Mouse (Mus musculus): ENCODE measurements around the gene Fam185a. TPM values are rescaled to one million over a fixed set of nuclear protein-coding genes. Genes with fewer than 3 reads are reported as not detected.
A peak's percentile ranks its signal among the peaks of the same experiment; 100 is the strongest.

The Fam185a gene
- polyA plus RNA-seq, 1 experiment from 2014 or later: 5.7 TPM

DNA sequence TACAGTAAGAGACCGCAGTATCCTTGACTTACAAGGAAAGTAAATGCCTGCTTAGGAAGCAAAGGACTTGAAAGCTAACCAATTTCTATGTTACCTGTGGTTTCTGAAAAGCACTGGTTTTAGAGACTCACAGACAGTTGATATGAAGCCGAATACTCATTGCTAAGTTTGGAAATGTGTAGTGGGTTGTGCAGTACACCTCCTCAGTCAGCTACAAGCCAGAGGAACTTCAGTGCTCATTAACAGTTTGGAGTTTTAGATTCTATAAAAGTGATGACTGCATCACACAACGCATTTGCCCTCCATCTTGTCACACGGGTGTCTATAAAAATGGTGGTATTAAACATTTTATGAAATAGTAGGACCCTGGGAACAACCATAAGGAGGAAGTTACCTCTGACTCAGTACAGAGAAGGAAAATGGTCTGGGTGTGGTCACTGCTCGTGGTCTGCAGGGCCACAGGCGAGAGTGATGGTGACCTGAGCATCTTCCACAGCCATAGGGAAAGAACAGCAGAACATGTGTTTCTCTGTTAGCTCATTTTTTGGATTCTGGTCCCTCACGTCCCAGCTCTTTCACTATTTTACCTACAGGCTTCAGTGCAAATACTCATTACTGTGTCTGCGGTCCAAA, 60.6 kb downstream of the Fam185a start:
- H3K4me2 ChIP-seq: no peak overlapping the region
- WGBS: 91% methylated on average over 8 of the region's 8 CpGs
- no peak for TF ChIP-seq CTCF (IDR thresholded peaks at IDR 0.05; ENCODE audit: low read depth)
- H3K27me3 ChIP-seq (ENCODE audit: insufficient read depth, low read length): no peaks in the 10 kb centered on the region
- no peak for DNase-seq
- no peak overlapping the region for H3K4me3 ChIP-seq (ENCODE audit: low read depth, low read length)
- no peak overlapping the region for H3K27ac ChIP-seq (ENCODE audit: low read depth)
- H3K36me3 ChIP-seq (ENCODE audit: insufficient read depth): 0 out of 2 replicates have a peak, but pooled peaks cover 3% of the 10 kb centered on the region
- H3K9me3 ChIP-seq (ENCODE audit: low read depth, low read length): no peaks in the 10 kb centered on the region
- H3K4me1 ChIP-seq (ENCODE audit: insufficient read depth): no peaks in the 10 kb centered on the region
- no peak for ATAC-seq (ENCODE audit: insufficient read depth)
- no peak overlapping the region for H3K9ac ChIP-seq

DNA sequence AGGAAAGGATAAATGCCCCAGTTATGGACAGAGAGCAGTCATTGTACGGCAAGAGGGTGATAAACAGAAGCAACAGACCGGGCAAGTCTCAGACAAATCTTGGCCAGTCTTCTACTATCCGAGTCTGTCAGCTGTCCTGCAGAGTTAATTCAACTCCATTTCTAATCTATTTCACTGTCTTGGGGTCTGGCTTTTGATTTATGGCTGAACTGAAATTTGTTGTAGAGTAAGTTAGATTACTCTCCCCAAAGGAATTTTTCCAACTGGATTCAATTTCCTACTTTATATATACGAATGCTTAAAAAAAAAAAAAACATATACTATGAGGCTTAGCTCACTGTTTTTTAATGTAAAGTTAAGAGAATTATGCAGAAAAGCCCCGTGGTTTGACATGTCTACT, 62.0 kb downstream of the Fam185a start:
- H3K4me2 ChIP-seq: no peak overlapping the region
- no peaks in the 10 kb centered on the region for H3K4me1 ChIP-seq (ENCODE audit: insufficient read depth)
- no peak overlapping the region for H3K4me3 ChIP-seq (ENCODE audit: low read depth, low read length)
- no peaks in the 10 kb centered on the region for H3K27me3 ChIP-seq (ENCODE audit: insufficient read depth, low read length)
- no peak overlapping the region for H3K27ac ChIP-seq (ENCODE audit: low read depth)
- no peaks in the 10 kb centered on the region for H3K9me3 ChIP-seq (ENCODE audit: low read depth, low read length)
- H3K36me3 ChIP-seq (ENCODE audit: insufficient read depth): no peaks in the 10 kb centered on the region
- H3K9ac ChIP-seq: no peak overlapping the region
- WGBS: 45% methylated on average over 5 of the region's 5 CpGs
- TF ChIP-seq CTCF (IDR thresholded peaks at IDR 0.05; ENCODE audit: low read depth): no peak
- DNase-seq (no peak), ATAC-seq (ENCODE audit: insufficient read depth) (no peak)

DNA sequence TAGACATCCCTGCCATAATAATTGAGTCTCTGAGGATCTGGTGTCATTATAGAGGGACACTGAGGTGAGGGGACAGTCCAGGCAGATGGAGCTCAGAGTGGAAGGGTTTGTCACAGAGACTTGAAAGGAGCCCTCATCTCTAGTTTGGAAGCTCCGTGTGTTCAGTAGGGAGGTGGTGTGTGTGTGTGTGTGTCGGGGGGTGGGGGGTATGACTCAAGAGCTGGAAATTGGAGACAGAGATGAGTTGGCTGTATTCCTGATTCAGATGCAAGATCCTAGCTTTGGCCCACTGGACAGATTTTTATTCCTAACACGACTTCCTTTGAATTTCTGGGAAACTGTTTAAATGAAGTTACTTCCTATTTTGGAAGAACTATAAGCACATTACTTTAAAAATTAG, 62.5 kb downstream of the Fam185a start:
- H3K9me3 ChIP-seq (ENCODE audit: low read depth, low read length): no peaks in the 10 kb centered on the region
- no peak overlapping the region for H3K27ac ChIP-seq (ENCODE audit: low read depth)
- H3K4me1 ChIP-seq (ENCODE audit: insufficient read depth): no peaks in the 10 kb centered on the region
- H3K36me3 ChIP-seq (ENCODE audit: insufficient read depth): no peaks in the 10 kb centered on the region
- no peak overlapping the region for H3K9ac ChIP-seq
- no peak overlapping the region for H3K4me2 ChIP-seq
- no peak overlapping the region for H3K4me3 ChIP-seq (ENCODE audit: low read depth, low read length)
- DNase-seq: no peak
- WGBS: 54% methylated on average over 3 of the region's 3 CpGs
- ATAC-seq (ENCODE audit: insufficient read depth): no peak
- no peaks in the 10 kb centered on the region for H3K27me3 ChIP-seq (ENCODE audit: insufficient read depth, low read length)
- TF ChIP-seq CTCF (IDR thresholded peaks at IDR 0.05; ENCODE audit: low read depth): no peak

DNA sequence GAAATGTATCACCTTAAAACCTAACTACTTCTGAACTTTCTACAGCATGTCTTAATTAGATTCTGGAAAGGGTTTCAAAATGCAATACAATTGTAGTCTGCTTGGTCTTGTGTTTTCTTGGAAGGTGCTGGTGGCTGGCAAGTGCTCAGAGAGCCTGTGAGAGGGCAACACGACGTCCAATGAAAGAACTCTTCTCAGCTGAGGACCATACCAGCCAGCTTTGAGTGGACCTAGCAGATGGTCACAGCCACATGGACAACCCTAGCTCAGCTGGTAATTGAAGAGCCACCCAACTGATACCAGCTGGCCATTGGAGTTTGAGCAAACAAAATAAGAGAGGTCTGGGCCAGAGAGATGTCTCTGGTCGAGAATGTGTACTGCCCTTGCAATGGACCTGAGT, 63.0 kb downstream of the Fam185a start:
- Histone ChIP-seq H3K36me3 (ENCODE audit: insufficient read depth) (no peaks in the 10 kb centered on the region), H3K27ac (ENCODE audit: low read depth) (no peak overlapping the region), H3K9me3 (ENCODE audit: low read depth, low read length) (no peaks in the 10 kb centered on the region), H3K4me2 (no peak overlapping the region), H3K27me3 (ENCODE audit: insufficient read depth, low read length) (no peaks in the 10 kb centered on the region), H3K4me3 (ENCODE audit: low read depth, low read length) (no peak overlapping the region), H3K9ac (no peak overlapping the region), H3K4me1 (ENCODE audit: insufficient read depth) (no peaks in the 10 kb centered on the region)
- TF ChIP-seq CTCF (IDR thresholded peaks at IDR 0.05; ENCODE audit: low read depth): no peak
- DNase-seq: no peak
- 78% methylated on average over 3 of the region's 3 CpGs for WGBS
- no peak for ATAC-seq (ENCODE audit: insufficient read depth)

DNA sequence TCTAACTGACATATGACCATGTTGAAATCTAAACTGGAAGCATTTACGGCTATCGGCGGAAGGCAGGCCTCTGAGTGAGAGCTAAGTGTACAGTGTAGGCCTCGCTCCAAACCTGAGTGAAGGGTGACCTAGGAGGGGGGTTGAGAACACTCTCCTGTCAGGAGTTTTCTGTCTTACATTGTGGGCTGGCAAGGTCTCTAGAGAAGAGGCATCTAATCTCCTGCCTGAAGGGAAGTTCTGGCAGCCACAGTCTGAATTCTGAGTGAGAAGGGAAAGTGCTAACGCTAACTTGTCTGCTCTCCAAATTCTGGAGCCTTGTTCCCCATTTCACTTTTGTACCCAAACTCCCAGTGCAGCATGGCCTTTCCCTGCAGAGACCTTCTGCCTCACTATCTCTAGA, 63.7 kb downstream of the Fam185a start:
- no peaks in the 10 kb centered on the region for H3K9me3 ChIP-seq (ENCODE audit: low read depth, low read length)
- H3K27ac ChIP-seq (ENCODE audit: low read depth): peak overlapping the region; percentile 20; the same call in 1 of the 2 replicates
- H3K4me3 ChIP-seq (ENCODE audit: low read depth, low read length): no peak overlapping the region
- TF ChIP-seq CTCF (IDR thresholded peaks at IDR 0.05; ENCODE audit: low read depth): no peak
- no peaks in the 10 kb centered on the region for H3K36me3 ChIP-seq (ENCODE audit: insufficient read depth)
- ATAC-seq (ENCODE audit: insufficient read depth): no peak; the same call in 1 of the 2 replicates
- H3K4me2 ChIP-seq: no peak overlapping the region
- H3K9ac ChIP-seq: no peak overlapping the region
- DNase-seq: no peak
- 77% methylated on average over 5 of the region's 5 CpGs for WGBS
- H3K27me3 ChIP-seq (ENCODE audit: insufficient read depth, low read length): no peaks in the 10 kb centered on the region
- no peaks in the 10 kb centered on the region for H3K4me1 ChIP-seq (ENCODE audit: insufficient read depth)

DNA sequence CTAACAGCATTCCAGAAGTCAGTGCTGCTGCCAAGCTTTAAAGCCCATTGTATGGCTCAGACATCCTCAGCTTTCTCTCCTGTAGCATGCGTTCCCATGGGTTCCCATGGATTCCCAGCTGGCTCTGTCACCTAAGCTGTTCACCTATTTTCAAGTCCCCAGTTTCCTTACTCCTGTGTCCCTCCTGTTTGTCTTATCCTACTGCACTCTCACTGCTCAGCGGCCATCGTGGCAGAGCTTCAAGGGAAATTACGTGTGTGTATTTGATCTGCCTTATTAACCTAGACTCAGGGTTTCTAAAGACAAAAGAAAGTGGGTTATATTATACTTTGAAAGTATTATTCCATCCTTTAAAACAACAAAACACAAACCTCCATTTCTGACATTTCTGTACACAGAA, 64.4 kb downstream of the Fam185a start:
- H3K27me3 ChIP-seq (ENCODE audit: insufficient read depth, low read length): no peaks in the 10 kb centered on the region
- no peaks in the 10 kb centered on the region for H3K9me3 ChIP-seq (ENCODE audit: low read depth, low read length)
- no peak for TF ChIP-seq CTCF (IDR thresholded peaks at IDR 0.05; ENCODE audit: low read depth)
- H3K4me2 ChIP-seq: no peak overlapping the region
- H3K27ac ChIP-seq (ENCODE audit: low read depth): no peak overlapping the region
- ATAC-seq (ENCODE audit: insufficient read depth) (no peak), DNase-seq (peak; percentile 34)
- no peak overlapping the region for H3K4me3 ChIP-seq (ENCODE audit: low read depth, low read length)
- H3K36me3 ChIP-seq (ENCODE audit: insufficient read depth): no peaks in the 10 kb centered on the region
- H3K9ac ChIP-seq: no peak overlapping the region
- 64% methylated on average over 4 of the region's 4 CpGs for WGBS
- no peaks in the 10 kb centered on the region for H3K4me1 ChIP-seq (ENCODE audit: insufficient read depth)

DNA sequence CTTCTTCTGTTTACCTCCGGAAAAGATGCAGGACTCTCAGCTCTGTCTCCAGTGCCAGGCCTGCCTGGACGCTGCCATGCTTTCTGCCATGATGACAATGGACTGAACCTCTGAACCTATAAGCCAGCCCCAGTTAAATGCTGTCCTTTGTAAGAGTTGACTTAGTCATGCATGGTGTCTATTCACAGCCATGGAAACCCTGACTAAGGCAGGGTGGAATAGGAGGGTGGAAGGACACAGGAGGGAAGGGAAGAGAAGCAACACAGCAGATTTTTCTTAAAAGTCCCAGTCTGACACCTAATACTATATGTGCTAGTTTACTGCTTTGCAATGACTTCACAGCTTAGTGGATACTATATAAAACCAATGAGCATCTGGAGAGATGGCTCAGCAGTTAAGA, 66.7 kb downstream of the Fam185a start:
- no peak for ATAC-seq (ENCODE audit: insufficient read depth)
- 85% methylated on average over 2 of the region's 2 CpGs for WGBS

More for the DNA sequence above, 66.7 kb downstream of the Fam185a start:
- no peak overlapping the region for H3K9ac ChIP-seq
- no peaks in the 10 kb centered on the region for H3K27me3 ChIP-seq (ENCODE audit: insufficient read depth, low read length)
- no peak for DNase-seq
- no peaks in the 10 kb centered on the region for H3K36me3 ChIP-seq (ENCODE audit: insufficient read depth)
- no peaks in the 10 kb centered on the region for H3K9me3 ChIP-seq (ENCODE audit: low read depth, low read length)
- no peak overlapping the region for H3K4me3 ChIP-seq (ENCODE audit: low read depth, low read length)
- H3K4me1 ChIP-seq (ENCODE audit: insufficient read depth): no peaks in the 10 kb centered on the region
- no peak overlapping the region for H3K4me2 ChIP-seq
- no peak for TF ChIP-seq CTCF (IDR thresholded peaks at IDR 0.05; ENCODE audit: low read depth)
- H3K27ac ChIP-seq (ENCODE audit: low read depth): no peak overlapping the region

Data from lung, embryonic 14.5 days (tissue).